Mouse (Mus musculus) ovary, postnatal 36 days (tissue): ENCODE data around the gene Gjc2.

Experiments used
- DNase-seq: peaks from one replicate; pipeline ENCODE4 v3.0.0; 2022; ENCODE audit warnings: low spot score, mixed read lengths

Gjc2 gene

DNA sequence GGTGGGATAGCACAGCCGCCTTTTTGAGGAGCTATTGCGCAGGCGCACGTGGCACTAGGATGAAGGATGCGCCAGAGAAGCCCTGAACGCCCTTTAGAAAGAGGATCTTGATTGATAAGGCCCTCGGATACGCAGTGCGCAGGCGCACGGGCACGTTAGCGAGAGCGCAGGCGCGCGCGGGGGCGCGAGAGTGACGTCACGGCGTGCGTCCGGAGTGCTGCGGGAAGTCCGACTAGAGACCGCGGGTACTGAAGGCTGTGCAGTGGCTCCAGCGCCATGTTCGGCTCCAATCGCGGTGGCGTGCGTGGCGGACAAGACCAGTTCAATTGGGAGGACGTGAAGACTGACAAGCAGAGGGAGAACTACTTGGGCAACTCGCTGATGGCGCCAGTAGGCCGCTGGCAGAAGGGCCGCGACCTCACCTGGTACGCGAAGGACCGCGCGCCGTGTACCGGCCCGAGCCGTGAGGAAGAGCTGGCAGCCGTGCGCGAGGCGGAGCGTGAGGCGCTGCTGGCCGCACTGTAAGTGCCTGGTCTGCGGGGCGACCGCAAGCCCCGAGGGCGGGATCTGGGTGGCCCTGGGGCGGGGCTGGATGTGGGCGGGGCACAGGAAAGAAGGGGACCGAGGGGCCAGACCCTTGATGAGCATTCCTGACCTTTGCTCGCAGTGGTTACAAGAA, 25.3 kb upstream of the Gjc2 start, which contains the start of gene 2310033P09Rik:
Gene 2310033P09Rik (plus strand): TSS at position 169 of the 679 bp plus-strand sequence.
- DNase-seq, result peak; percentile 93

DNA sequence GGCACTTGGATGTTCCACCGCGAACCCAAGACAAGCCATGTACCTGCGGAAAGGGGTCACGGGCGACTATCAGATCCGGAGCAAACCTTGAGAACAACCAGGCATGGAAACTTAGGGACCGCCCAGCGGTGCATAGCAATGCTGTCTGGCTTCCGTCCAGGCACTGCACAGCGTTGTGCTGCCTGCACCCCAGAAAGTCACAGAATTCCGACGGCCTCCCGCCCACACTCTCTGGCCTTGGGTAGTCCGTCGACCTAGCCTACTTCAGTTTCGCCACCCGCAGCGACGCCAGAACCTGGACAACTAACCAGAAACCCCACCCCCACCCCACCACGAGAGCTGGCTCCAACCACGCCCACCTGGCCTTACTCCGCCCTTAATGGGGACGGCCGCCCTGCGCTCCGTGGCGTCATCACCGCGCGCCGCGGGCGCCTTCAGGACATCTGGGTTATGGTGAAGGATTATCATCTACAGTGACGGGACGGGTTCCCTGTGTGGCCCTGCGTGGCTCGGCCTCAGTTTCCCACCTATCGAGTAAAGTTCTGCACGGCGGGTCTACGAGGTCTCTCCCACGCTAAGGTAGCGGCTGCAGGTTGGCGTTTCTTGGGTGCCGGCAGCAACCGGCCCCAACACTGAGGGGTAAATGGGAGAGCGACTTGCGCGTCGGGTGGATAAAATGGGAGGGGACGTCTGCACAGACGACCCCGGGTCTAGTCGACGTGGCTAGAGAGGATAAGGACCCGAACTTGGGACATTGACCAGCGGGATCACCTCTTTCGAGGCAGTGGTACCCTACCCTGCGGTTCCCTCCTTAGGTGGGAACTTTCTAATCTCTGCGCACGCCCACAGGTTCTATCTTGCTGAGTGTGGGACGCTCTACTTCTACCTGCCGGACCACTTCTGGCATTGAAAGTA, 19.3 kb upstream of the Gjc2 start, which contains the start of gene Mrpl55:
Gene Mrpl55 (plus strand): TSS at position 406 of the 915 bp plus-strand sequence.
- peak; percentile 92 for DNase-seq

DNA sequence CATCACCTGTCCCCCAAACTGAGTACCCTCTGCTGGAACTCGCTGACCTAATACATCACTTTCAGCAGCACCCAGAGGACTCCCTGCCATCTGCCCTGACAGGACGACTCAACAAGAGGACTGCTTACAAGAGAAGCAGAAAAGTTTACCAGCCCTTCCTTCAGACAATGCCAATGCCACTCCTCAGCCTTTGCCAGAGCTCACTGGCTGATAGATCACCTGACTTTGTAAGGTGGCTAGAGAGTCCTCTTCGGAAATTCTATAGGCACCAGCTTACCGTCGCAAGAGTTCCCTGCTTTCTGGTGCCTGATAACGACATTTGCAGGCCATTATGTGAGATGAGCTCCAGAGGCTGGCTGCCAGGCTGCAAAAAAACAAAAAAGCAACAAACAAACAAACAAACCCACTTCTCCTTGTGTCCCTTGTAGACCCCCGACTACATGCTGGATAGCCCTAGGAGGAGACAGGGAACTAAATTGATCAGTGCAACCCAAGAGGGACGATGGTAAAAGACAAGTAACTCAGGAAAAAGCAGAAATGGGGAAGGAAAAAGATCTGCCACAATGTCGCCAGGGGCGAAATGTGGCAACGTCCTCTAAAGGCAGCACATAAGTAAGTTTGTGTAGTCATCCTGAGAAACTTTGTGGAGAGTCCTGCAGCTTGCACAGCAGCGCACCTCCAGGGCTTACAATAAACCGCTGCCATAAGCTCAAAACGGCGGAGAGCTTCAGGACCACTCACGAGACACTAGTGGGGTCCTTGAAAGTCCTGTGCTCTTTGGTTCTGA, 18.4 kb upstream of the Gjc2 start:
- DNase-seq, result no peak

DNA sequence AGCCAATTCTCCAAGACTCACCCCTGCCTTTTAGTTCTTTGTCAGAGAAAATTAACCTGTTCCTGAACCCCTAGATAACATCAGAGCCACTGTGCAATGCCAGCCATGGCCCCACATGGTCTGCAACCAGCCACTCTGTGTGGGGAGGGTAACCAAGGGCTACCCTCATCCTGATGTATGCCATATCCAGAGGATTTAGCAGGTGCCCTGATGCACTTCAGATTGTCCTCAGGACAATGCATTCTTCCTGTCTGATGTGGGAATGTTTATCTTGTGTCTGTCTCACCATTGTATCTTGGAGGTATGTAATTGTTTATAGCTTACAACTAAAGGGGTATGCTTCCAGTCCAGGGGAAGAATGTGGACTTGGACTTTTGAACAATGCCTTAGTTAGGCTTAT, 13.2 kb upstream of the Gjc2 start:
- no peak for DNase-seq

DNA sequence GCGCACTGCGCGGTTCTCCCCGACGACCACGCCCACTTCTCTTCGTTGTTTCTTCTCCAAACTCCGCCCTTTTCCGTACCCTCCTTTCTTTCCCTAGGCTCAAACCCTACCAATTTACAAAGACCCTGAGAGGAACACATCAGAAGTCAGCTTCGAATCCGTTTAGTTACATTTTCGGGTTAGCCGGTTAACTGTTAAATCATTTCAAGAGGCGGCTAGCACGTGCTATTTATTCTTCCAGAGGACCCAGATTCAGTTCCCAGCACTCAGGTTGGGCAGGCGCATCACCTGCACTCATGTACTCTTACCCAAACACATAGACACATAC, 9.0 kb upstream of the Gjc2 start, which contains the start of gene Guk1:
Gene Guk1 (minus strand): TSS at position 154 of the 328 bp plus-strand sequence.
- DNase-seq, result no peak

DNA sequence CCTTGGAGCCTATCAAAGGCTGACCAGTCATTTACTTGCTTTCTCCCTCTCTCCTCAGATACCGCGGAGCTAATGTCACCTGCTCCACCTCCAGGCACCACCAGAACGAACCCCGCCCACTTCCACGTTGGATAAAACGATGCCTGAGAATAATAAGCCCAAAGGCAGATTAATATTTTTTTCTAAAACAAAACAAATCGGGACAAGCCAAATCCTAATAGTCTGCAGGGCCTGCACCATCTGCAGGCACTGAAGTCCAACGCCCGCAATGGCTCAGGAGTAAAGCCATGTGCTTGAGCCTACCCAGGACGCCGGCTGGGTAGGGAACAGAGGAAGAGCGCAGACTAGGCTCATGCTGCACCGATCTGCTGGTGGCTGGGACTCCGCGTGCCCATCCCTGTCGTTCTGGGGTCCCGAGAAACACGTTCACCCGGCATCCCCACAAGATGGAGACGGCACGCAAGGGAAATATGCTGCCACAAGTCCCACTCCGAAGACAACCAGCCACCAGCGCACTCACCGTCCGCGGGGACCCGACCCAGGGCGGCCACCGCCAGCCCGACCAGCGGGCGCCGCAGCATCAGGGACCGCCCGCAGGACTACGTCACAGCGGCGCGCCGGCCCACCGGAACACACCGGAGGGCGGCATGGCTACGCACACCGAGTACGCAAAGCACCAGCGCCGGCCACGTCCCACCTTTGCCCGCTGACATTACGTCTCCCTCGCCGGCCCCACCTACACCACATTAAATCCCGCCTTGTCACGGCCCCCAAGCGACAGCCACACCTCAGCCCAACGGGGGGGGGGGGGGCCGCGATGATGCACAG, 8.4 kb upstream of the Gjc2 start:
- DNase-seq, result peak; percentile 89

DNA sequence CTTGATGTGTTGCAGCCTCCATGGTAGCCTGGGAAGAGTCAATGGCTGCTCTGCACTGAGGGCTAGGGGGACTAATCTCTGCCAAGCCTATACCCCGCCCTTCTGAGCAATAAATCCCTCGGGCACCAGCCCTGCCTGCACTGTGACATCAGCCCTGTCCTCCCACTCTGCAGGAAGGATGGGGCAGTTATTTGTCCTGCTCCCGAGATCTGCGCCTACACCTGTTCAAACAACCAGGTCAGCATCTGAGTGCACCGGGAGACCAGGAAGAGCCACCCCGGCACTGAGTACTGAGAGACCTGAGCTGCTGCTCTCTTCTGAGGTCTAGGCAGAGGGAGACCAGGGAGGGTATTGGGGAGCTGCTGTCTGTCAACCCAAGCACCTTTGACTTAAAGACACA, 4.7 kb upstream of the Gjc2 start:
- DNase-seq, result no peak

DNA sequence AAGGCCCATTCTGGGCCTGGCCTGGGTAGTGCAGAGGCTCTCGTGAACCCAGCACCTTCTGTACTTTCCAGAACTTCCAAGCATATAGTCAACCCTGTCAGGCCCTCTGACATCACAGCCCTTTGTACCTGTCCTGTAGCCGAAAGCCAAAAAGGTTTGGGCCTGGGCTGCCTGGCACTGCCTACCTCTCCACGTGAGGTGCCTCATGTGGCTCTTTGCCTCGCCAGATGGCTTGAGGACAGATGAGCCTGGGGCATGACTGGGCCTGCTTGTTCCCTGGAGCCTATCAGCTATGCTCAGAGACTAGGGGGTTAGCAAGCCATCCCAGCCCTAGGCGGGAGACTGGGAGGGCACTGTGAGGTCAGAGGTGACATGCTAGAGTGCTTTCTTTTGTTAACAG, 2.5 kb upstream of the Gjc2 start:
- DNase-seq, result no peak

DNA sequence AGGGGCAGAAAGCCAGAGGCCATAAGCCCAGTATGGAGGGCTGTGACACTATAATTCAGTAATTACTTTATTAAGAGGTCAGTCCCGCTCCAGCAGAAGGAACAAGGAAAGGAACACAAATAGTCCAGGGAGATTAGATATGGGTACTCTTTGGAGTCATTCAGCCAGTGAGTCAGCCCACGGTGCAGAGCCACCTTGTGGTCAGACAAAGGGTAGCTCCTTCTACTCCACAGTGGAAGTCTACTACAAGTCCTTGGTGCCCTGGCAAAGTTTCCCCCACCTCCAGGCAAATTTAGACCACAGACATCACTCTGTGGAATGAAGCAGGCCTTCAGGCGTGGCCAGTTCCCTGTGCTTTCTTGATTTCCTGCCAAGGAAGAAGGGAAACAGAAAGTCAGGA, 808 bp upstream of the Gjc2 start:
- peak; percentile 58 for DNase-seq

DNA sequence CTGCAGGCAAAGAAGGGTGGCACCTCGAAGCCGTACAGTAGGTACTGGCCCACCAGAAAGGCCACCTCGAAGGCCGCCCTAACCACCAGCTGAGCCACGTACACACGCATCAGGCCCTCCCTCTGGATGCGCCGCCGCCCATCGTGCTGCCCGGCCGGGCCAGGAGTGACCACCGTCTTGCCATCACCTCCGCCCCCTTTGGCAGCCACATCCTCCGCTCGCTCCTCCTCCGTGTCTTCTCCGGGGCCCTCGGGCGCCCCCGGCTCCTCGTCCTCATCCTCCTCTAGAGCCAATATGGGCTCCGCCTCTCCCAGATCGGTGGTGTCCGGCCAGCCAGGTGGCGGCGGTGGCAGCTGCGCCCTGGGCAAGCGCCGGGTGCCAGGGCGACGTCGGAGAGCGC, 6.1 kb downstream of the Gjc2 start:
- no peak for DNase-seq

DNA sequence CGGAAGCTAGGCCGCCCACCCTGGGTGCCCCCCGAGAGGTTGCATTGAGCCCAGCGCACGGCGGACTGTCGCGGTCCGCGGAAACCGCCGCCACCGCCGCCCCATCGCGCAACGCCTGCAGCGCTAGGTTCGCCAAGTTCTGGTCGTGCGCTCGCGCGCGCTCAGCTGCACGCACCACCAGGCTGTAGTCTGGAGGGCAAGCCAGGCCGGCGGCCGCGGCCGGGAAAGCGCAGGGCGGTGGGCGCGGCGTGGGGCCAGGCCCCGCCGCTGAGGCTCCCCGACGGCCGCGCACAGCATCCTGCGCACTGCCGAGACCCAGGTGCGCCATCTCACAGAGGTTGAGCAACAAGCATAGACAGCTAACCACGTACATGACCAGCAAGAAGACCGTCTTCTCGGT, 6.5 kb downstream of the Gjc2 start:
- DNase-seq, result no peak

DNA sequence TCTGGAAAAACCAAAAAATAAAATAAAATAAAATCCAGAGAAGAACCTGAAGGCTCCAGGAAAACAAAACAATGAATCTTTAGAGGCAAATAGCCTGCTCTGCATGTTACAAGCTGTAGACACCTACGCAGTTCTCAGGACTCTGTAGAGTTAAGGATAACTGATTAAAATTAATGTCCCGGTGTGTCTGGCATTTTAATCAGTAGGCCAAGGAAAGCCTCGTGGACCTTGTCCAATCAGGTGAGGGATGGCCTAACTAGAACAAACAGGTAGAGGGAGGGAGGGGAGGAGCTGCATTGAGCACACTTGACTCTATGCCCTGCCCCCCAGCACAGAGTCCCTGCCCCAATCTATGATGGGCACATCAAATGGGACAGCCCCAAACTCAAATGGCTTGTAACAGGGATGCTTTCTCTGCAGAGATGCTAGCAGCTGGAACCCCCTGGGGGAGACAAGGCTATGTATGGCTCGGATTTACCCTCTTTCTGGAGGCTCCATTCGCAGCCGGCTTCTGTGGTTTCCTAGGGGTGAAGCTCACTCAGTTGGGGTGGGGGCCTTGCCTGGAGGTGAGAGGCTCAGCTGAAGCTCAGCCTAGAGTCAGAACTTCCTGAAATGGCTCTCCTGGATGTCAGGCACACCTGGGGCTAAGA, 8.7 kb downstream of the Gjc2 start:
- DNase-seq, result no peak

DNA sequence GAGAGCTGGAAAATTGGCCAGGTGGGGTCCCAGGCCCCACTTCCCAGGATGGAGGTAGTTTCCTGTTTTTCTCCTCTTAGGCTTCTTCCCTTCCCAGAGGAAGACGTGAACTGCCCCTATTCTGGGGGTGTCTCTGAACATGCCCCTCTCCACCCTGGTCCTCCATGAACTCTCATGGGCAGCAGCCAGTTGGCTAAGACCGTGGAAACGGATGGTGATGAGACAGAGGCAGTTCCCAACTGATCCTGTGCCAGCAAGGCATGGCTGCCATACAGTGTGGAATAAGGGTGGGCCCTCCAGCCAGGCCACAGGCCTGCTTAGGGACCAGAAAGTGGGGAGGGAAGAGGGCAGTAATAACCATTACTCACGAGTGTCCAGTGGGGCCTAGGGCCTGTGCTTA, 12.5 kb downstream of the Gjc2 start:
- DNase-seq, result no peak

DNA sequence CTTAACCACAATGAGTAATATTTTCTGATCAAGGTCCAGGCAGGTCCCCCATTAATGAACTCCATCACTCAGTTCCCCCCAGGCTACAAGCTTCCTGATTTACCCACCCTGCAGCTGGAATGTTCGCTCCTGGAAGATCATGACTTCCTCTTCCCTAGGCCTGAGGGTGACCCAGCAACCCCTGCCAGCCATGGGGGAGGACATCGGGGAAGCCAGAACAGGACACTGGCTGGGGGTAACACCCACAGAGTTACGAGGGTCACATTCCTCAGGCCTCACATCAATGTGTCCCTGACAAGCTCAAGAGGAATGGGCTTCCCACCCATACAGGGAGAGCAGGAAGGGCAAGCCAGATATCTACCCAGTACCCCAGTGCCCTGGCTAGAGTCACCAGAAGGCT, 13.2 kb downstream of the Gjc2 start:
- no peak for DNase-seq

DNA sequence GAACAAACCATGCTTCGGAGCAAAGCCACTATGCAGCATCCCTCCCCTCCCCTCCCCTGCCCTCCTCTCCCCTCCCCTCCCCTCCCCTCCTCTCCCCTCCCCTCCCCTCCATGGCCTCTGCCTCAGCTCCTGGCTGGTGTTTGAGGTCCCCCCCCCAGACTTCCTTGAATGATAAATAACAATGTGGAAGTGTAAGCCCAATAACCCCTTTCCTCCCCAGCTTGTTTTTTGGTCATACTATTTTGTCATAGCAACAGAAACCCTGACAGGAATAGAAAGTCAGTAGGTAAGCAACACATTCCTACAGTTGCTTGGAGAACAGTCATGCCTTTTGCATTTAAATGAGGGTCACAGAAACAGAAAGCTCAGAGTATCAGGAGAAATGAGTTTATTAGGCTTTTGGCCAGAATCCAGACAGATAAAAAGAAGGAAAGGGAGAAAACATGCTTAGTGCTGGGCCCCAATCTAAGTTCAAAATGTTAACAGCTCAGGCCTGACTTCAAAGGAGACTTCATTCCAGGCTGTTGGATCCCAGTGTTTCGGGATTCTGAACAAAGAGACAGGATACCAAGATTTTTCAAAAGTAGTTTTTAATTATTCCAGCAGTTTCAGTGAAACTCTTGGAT, 17.3 kb downstream of the Gjc2 start:
- no peak for DNase-seq

DNA sequence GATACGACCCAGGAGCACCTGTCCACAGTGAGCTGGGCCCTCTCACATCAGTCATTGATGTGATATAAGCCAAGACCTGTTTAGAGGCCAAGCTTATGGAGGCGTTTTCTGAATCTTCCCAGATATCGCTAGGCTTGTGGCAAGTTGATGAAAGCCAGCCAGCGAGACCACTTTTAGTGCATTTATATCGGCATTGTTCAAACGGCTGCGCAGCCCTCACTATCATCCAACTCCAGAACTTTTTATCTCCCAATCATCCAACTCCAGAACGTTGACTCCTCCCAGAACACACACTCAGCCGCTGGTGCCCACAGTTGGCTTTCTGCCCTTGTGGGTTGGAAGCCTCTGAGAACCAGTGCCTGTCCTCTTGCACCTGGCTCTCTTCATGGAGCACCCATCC, 18.6 kb downstream of the Gjc2 start:
- no peak for DNase-seq

DNA sequence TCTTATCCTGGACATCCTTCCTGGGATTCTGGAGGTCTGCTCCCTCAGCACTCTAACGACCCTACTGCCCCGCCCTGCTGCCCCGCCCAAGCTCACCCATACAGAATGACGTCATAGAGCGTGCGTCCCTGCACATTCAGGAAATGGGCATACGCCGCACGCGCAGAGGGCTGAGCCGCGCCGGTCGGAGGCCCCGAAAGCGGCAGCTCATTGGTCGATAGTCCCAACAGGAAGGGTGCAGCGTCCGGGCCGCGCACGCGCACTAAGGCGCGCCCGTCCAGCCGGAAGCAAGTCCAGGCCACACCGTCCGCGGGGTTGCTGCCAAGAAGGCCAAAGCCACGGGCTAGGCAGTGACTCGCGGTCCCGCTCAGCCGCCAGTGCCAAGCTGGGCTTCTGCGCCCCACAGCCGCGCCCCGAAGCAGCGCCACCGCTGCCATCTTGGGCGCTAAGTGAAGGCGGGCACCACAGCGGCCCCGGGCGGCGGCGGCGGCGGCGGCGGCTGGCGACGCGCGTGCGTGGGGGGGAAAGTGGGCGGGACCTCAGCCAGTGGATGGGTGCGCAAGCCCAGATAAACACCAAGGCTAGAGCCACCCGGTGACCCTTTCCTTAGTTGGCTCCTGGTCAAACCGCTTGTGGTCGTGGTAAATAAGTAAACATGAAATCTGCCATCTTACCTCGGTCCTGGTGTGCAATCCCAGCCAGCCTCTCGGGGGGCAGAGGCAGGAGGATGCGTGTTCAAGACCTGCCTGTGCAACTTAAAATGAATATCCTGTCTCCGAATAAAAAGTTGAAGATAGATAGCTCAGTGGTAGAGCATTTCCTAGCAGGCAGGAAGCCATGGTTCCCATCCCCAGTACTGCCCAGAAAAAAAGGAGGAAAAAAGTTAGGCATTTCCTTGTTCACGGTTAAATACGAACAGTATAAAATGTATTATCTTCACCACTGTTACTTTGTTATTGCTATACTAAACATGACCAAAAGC, 19.5 kb downstream of the Gjc2 start, which contains the start of gene Iba57:
Gene Iba57 (minus strand): TSS at position 485 of the 982 bp plus-strand sequence.
- peak; percentile 97 for DNase-seq

DNA sequence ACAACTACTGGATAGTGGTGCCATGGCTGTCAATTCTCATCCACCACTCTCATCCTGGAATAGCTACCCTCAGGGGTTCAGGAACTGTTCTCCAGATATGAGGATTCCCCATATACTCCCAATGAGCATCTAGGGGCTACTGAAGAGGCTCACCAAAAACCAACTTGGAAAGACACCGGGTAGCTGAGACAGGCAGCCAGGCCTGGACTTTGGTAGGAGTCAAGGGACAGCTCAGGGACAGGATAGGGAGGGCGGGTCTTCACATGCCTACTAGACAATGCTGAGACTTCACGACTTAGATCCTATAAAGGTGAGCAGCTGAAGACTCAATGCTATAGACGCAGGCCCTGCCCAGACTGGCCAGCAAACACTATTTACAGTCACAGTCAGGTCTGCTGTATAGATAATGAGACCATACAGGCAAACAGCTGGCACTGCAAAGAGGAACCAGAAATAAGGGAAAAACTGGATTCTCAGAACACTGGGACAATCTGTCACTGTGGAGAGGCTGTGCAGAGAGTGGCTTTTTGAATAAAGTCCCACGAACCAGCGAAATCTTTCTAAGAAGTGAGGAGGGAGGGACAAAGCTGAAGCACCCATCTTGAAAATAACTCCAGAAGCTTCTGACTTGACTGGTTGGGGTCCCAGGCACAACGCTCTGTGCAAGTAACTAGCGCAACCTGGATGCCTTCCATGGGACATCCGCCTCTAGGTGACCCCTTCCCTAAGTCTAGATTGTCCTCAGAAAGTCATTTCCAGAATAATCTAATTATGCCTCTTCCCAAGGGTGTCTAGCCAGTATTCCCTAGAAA, 20.4 kb downstream of the Gjc2 start:
- DNase-seq, result no peak
